Mouse (Mus musculus): ENCODE measurements around the gene Zfp507.

GRCm38 (mm10) chr7:35850426-35850825, 47.6 kb upstream of the Zfp507 start:
- TF ChIP-seq POLR2A (IDR thresholded peaks at IDR 0.05; ENCODE audit: insufficient read depth, low read length) (no peak), CTCF (IDR thresholded peaks at IDR 0.05; ENCODE audit: low read depth, low read length) (no peak)
